Mouse (Mus musculus) frontal cortex, postnatal 14 days (tissue): ENCODE measurements around the gene Cdc25b.
A peak's percentile ranks its signal among the peaks of the same experiment; 100 is the strongest.

ENCODE experiments used
- DNase-seq, 2 experiments: peaks; one replicate each; pipeline ENCODE4 v3.0.0; 2022; ENCODE audit warnings: low spot score in 2 of 2

Cdc25b gene

GRCm38 (mm10) chr2:131190344-131191004, 3.7 kb downstream of the Cdc25b start:
- DNase-seq, result no peak

GRCm38 (mm10) chr2:131191005-131191390, 4.2 kb downstream of the Cdc25b start:
- DNase-seq, result no peak

GRCm38 (mm10) chr2:131196606-131197316, 10.0 kb downstream of the Cdc25b start:
- no peak for DNase-seq

- DNase-seq, result no peak
These were observed 14.0 kb downstream of the Cdc25b start for GRCm38 (mm10) chr2:131200710-131201109.

GRCm38 (mm10) chr2:131201262-131201661, 14.5 kb downstream of the Cdc25b start:
- no peak for DNase-seq

GRCm38 (mm10) chr2:131203816-131204409, 17.2 kb downstream of the Cdc25b start:
- no peak for DNase-seq

- peak; percentile 56 to 84 for DNase-seq
These were observed 17.7 kb downstream of the Cdc25b start for GRCm38 (mm10) chr2:131204410-131204981.

- DNase-seq, result no peak
These were observed 18.9 kb downstream of the Cdc25b start for GRCm38 (mm10) chr2:131205521-131206182.

GRCm38 (mm10) chr2:131206778-131207177, 20.0 kb downstream of the Cdc25b start, which contains the start of gene Ap5s1:
Ap5s1 (plus strand) TSS chr2:131207078.
- DNase-seq, result no peak

- DNase-seq, result no peak
These were observed 21.6 kb downstream of the Cdc25b start for GRCm38 (mm10) chr2:131208356-131208755.

GRCm38 (mm10) chr2:131209125-131209795, 22.5 kb downstream of the Cdc25b start:
- DNase-seq, result no peak

GRCm38 (mm10) chr2:131209969-131210792, 23.4 kb downstream of the Cdc25b start:
- peak; percentile 91 to 92 for DNase-seq

- DNase-seq, result no peak
These were observed 24.4 kb downstream of the Cdc25b start for GRCm38 (mm10) chr2:131211026-131211615.

- no peak for DNase-seq
These were observed 27.0 kb downstream of the Cdc25b start for GRCm38 (mm10) chr2:131213773-131214172.

- no peak for DNase-seq
These were observed 29.5 kb downstream of the Cdc25b start for GRCm38 (mm10) chr2:131215941-131216858.

GRCm38 (mm10) chr2:131220030-131220429, 33.3 kb downstream of the Cdc25b start:
- DNase-seq, result no peak

GRCm38 (mm10) chr2:131221853-131222515, 35.2 kb downstream of the Cdc25b start:
- DNase-seq, result no peak

- DNase-seq, result no peak
These were observed 35.8 kb downstream of the Cdc25b start for GRCm38 (mm10) chr2:131222562-131222961.
